Mouse (Mus musculus): ENCODE results near the gene Ahrr. TPM values are rescaled to one million over a fixed set of nuclear protein-coding genes. Genes with fewer than 3 reads are reported as not detected.

Gene Ahrr
- total and polyA plus RNA-seq, 3 experiments: 0.11 TPM; not detected in 2

DNA sequence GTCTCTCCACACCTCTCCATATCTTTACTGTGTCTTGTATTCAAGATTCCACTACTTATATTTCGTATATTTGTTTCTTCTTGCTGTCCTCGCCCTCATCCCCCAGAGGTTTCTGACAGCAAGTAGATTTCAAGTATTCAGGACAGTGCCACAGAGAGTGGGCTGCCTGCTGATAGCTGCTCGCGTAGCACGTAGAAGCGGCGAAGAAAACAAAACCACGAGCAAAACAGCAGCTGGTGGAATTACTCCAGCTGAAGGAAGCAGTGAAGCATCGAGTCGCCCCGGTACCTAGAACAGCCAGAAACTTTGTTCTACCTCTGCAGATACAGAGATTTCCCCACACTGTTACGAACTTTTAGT, 83.2 kb downstream of the Ahrr start:
- Histone ChIP-seq H3K4me1 (ENCODE audit: insufficient read depth, low read depth, low read length) (peaks cover 23% of the 10 kb centered on the region), H3K36me3 (replicated peaks) (peaks cover 20% of the 10 kb centered on the region), H3K27me3 (ENCODE audit: insufficient read depth, low read length) (peaks cover 16% of the 10 kb centered on the region), H3K4me3 (ENCODE audit: low read depth, low read length) (peak overlapping the region; percentile 92), H3K9me3 (replicated peaks) (no peaks in the 10 kb centered on the region)
- TF ChIP-seq TAL1 (conservative IDR thresholded peaks at IDR 0.05; ENCODE audit: low read depth, low read length): no peak
- no peak for TF ChIP-seq GATA2 (IDR thresholded peaks at IDR 0.05; ENCODE audit: borderline replicate concordance, low read depth, low read length)
- no peak for TF ChIP-seq CTCF (IDR thresholded peaks at IDR 0.05; ENCODE audit: low read depth, low read length)
- no peak for TF ChIP-seq POLR2AphosphoS5 (IDR thresholded peaks at IDR 0.05; ENCODE audit: insufficient replicate concordance, low read depth, low read length)
- no peak for TF ChIP-seq GATA1 (IDR thresholded peaks at IDR 0.05; ENCODE audit: borderline replicate concordance, low read length)
- ATAC-seq (ENCODE audit: extremely low read depth, insufficient number of reproducible peaks, low FRiP score, poor library complexity, severe bottlenecking) (0 out of 2 replicates have a peak, but pooled peaks have one; percentile 3), DNase-seq (ENCODE audit: low spot score) (no peak)

DNA sequence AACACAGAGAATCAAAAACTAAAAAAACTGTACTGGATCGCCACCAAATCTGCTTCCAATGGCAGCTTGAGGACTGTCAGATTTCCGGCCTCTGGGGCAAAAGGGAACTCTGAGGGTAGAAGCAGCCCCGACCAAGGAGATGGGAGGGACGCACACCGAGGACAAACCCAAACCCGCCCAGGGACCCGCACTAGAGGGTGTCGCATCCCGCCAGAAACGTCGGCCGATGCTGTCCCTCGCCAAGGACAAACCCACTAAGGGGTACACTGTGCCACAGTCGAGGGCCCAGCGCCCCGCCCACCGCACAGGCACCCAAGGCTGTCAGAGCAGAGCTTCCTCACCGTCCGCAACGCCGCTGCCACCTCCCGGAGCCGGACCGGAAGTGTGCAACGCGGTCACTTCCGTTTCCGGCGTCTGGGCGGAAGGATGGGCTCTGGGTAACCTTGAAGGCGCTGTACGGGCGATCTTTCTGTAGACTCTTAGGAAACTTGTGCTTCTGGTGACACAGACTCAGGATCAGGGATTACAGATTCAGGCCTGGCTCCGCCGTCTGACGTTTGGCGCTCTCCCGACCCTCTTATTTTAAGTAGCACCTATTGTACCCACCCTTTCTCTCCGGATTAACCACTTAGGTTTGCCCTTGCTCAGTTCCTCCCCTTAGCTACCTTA, 83.7 kb downstream of the Ahrr start, which contains the start of gene Exoc3:
TSS of gene Exoc3 (minus strand) at position 416 of the 669 bp plus-strand sequence.
- H3K36me3 ChIP-seq (replicated peaks): peaks cover 26% of the 10 kb centered on the region
- H3K9me3 ChIP-seq (replicated peaks): no peaks in the 10 kb centered on the region
- peak within 1 kb of the TSS; percentile 92 for H3K4me3 ChIP-seq (ENCODE audit: low read depth, low read length)
- TF ChIP-seq TAL1 (conservative IDR thresholded peaks at IDR 0.05; ENCODE audit: low read depth, low read length) (no peak), GATA1 (IDR thresholded peaks at IDR 0.05; ENCODE audit: borderline replicate concordance, low read length) (no peak), POLR2AphosphoS5 (IDR thresholded peaks at IDR 0.05; ENCODE audit: insufficient replicate concordance, low read depth, low read length) (no peak)
- DNase-seq (ENCODE audit: low spot score) (peak; percentile 78), ATAC-seq (ENCODE audit: extremely low read depth, insufficient number of reproducible peaks, low FRiP score, poor library complexity, severe bottlenecking) (peak; percentile 97)
- H3K4me1 ChIP-seq (ENCODE audit: insufficient read depth, low read depth, low read length): peaks cover 23% of the 10 kb centered on the region
- peaks cover 11% of the 10 kb centered on the region; the same call in 1 of the 2 replicates for H3K27me3 ChIP-seq (ENCODE audit: insufficient read depth, low read length)

DNA sequence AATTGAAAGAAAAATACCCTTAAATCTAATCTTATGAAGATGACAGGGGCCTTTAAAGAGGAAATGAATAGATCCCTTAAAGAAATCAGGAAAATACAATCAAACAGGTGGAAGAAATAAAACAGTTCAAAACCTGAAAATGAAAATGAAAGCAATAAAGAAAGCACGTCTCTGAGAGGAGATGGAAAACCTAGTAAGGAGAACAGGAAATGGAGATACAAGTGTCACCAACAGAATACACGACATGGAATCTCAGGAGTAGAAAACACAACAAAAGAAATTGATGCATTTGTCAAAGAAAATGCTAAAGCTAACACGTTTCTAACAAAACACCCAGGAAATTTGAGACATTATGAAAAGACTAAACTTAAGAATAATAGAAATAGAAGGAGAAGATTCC, 95.7 kb downstream of the Ahrr start:
- H3K9me3 ChIP-seq (replicated peaks): no peaks in the 10 kb centered on the region
- TF ChIP-seq GATA2 (IDR thresholded peaks at IDR 0.05; ENCODE audit: borderline replicate concordance, low read depth, low read length) (no peak), TAL1 (conservative IDR thresholded peaks at IDR 0.05; ENCODE audit: low read depth, low read length) (no peak), CTCF (IDR thresholded peaks at IDR 0.05; ENCODE audit: low read depth, low read length) (no peak), GATA1 (IDR thresholded peaks at IDR 0.05; ENCODE audit: borderline replicate concordance, low read length) (no peak), POLR2AphosphoS5 (IDR thresholded peaks at IDR 0.05; ENCODE audit: insufficient replicate concordance, low read depth, low read length) (no peak)
- no peak for DNase-seq (ENCODE audit: low spot score)
- H3K27me3 ChIP-seq (ENCODE audit: insufficient read depth, low read length): no peaks in the 10 kb centered on the region
- no peaks in the 10 kb centered on the region for H3K4me1 ChIP-seq (ENCODE audit: insufficient read depth, low read depth, low read length)
- peaks cover 49% of the 10 kb centered on the region for H3K36me3 ChIP-seq (replicated peaks)
- ATAC-seq (ENCODE audit: extremely low read depth, insufficient number of reproducible peaks, low FRiP score, poor library complexity, severe bottlenecking): no peak
- no peak overlapping the region for H3K4me3 ChIP-seq (ENCODE audit: low read depth, low read length)

DNA sequence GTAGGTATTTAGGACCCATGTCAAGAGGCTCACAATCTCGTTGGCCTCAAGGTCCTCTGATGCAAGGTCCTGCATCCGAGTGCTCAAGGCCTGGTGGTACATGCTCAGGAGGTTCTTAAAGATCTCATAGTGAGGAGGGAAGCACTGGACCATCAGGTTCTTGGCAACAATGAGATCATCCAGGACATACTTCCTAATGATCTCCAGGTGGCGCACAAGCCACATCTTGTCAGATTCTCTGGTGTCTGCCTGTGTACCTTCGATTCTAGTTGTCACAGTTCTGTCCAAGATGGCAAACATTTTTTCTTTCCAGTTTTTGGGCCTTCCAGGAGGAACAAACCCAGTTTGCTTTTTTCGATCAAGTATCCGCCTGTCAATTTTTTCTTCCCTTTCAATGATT, 99.5 kb downstream of the Ahrr start:
- Histone ChIP-seq H3K4me3 (ENCODE audit: low read depth, low read length) (no peak overlapping the region), H3K9me3 (replicated peaks) (no peaks in the 10 kb centered on the region), H3K36me3 (replicated peaks) (peaks cover 66% of the 10 kb centered on the region), H3K4me1 (ENCODE audit: insufficient read depth, low read depth, low read length) (no peaks in the 10 kb centered on the region), H3K27me3 (ENCODE audit: insufficient read depth, low read length) (no peaks in the 10 kb centered on the region)
- no peak for ATAC-seq (ENCODE audit: extremely low read depth, insufficient number of reproducible peaks, low FRiP score, poor library complexity, severe bottlenecking)
- no peak for TF ChIP-seq GATA2 (IDR thresholded peaks at IDR 0.05; ENCODE audit: borderline replicate concordance, low read depth, low read length)
- TF ChIP-seq POLR2AphosphoS5 (IDR thresholded peaks at IDR 0.05; ENCODE audit: insufficient replicate concordance, low read depth, low read length): no peak
- no peak for TF ChIP-seq TAL1 (conservative IDR thresholded peaks at IDR 0.05; ENCODE audit: low read depth, low read length)
- no peak for TF ChIP-seq GATA1 (IDR thresholded peaks at IDR 0.05; ENCODE audit: borderline replicate concordance, low read length)
- TF ChIP-seq CTCF (IDR thresholded peaks at IDR 0.05; ENCODE audit: low read depth, low read length): no peak
- DNase-seq (ENCODE audit: low spot score): no peak

DNA sequence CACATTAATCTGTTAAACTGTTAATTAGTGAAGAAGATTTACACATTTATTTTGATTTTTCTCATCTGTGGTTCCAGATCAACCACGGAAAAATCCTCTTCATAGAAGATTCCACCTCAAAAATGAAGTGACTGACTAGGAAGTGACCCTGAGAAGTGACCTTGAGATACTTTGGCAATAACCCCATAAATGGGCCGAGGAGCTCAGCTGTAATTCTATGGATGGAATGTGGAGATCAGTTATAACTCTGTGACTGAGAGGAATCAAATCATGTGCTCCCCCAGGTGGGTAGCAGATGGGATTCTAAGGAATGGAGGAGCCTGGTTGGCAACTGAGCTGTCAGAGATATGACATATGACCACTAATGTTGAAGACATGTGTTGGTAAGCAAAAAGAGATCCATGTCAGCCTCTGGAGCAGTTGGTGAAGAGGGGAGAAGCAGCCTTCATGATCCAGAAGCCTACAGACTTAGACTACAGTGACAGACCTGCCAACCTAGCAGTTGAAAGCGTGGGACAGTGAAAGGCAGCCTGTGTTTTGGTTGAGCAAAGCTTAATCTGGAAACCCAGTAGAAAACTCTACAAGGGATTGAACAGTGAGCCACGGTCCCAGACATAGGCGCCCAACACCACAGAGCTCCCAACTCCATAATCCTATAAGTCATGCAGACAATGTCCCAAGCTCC, 109.0 kb downstream of the Ahrr start:
- DNase-seq (ENCODE audit: low spot score) (no peak), ATAC-seq (ENCODE audit: extremely low read depth, insufficient number of reproducible peaks, low FRiP score, poor library complexity, severe bottlenecking) (no peak)
- Histone ChIP-seq H3K27me3 (ENCODE audit: insufficient read depth, low read length) (no peaks in the 10 kb centered on the region), H3K36me3 (replicated peaks) (peaks cover 63% of the 10 kb centered on the region), H3K4me3 (ENCODE audit: low read depth, low read length) (no peak overlapping the region), H3K4me1 (ENCODE audit: insufficient read depth, low read depth, low read length) (no peaks in the 10 kb centered on the region), H3K9me3 (replicated peaks) (no peaks in the 10 kb centered on the region)
- TF ChIP-seq TAL1 (conservative IDR thresholded peaks at IDR 0.05; ENCODE audit: low read depth, low read length): no peak
- no peak for TF ChIP-seq POLR2AphosphoS5 (IDR thresholded peaks at IDR 0.05; ENCODE audit: insufficient replicate concordance, low read depth, low read length)
- no peak for TF ChIP-seq GATA2 (IDR thresholded peaks at IDR 0.05; ENCODE audit: borderline replicate concordance, low read depth, low read length)
- TF ChIP-seq CTCF (IDR thresholded peaks at IDR 0.05; ENCODE audit: low read depth, low read length): no peak
- TF ChIP-seq GATA1 (IDR thresholded peaks at IDR 0.05; ENCODE audit: borderline replicate concordance, low read length): no peak

DNA sequence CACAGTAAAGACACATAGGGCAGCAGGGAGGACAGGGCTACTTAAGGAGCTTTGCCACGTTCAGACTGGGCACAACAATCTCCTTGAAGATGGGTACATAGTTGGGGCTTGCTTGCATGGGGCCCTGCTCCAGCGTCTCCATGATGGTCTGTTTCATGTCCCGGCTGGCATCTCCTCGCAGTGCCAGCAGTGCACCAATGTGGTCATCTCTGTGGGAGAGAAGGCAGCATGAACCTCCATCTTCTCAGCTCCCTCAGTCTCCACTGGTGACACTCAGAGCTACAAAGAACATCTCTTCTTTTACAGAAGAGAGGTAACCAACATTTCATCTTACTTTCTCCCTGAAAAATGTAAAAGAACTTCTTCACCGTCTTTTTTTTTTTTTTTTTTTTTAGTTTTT, 120.1 kb downstream of the Ahrr start:
- no peak for ATAC-seq (ENCODE audit: extremely low read depth, insufficient number of reproducible peaks, low FRiP score, poor library complexity, severe bottlenecking)
- peaks cover 75% of the 10 kb centered on the region for H3K36me3 ChIP-seq (replicated peaks)
- peaks cover 2% of the 10 kb centered on the region for H3K4me1 ChIP-seq (ENCODE audit: insufficient read depth, low read depth, low read length)
- no peaks in the 10 kb centered on the region for H3K27me3 ChIP-seq (ENCODE audit: insufficient read depth, low read length)
- H3K9me3 ChIP-seq (replicated peaks): no peaks in the 10 kb centered on the region
- no peak for DNase-seq (ENCODE audit: low spot score)
- TF ChIP-seq GATA2 (IDR thresholded peaks at IDR 0.05; ENCODE audit: borderline replicate concordance, low read depth, low read length): no peak
- no peak overlapping the region for H3K4me3 ChIP-seq (ENCODE audit: low read depth, low read length)
